Mouse (Mus musculus): ENCODE measurements around the gene Rnaseh2b. TPM values are rescaled to one million over a fixed set of nuclear protein-coding genes. Genes with fewer than 3 reads are reported as not detected.
A peak's percentile ranks its signal among the peaks of the same experiment; 100 is the strongest.

Rnaseh2b gene
- 10 to 100 TPM in 3 of 4 experiments, 1 to 10 TPM in 1; 9.2 to 16.8 (median 12.6) TPM for total RNA-seq (2022)

GRCm38 (mm10) chr14:62292488-62293339 is at the start of gene Rnaseh2b, which contains the start of gene Dleu7:
TSS of gene Rnaseh2b (plus strand) at chr14:62292589.
TSS of gene Dleu7 (minus strand) at chr14:62293047.
- DNase-seq (ENCODE audit: low spot score in 2 of 2) = peak in 1 of 2 experiments; percentile 7

- no peak for DNase-seq (ENCODE audit: low spot score in 2 of 2)
Observed at GRCm38 (mm10) chr14:62243530-62243929, 48.9 kb upstream of the Rnaseh2b start.

- DNase-seq (ENCODE audit: low spot score in 2 of 2) = no peak
Observed at GRCm38 (mm10) chr14:62245557-62245956, 46.8 kb upstream of the Rnaseh2b start.

- DNase-seq (ENCODE audit: low spot score in 2 of 2) = no peak
Observed at GRCm38 (mm10) chr14:62248345-62248744, 44.0 kb upstream of the Rnaseh2b start.

- no peak for DNase-seq (ENCODE audit: low spot score in 2 of 2)
Observed at GRCm38 (mm10) chr14:62248796-62249195, 43.6 kb upstream of the Rnaseh2b start.

GRCm38 (mm10) chr14:62249251-62249650 is 43.1 kb upstream of the Rnaseh2b start:
- no peak for DNase-seq (ENCODE audit: low spot score in 2 of 2)

GRCm38 (mm10) chr14:62250046-62250445 is 42.3 kb upstream of the Rnaseh2b start:
- DNase-seq (ENCODE audit: low spot score in 2 of 2) = no peak

GRCm38 (mm10) chr14:62251999-62252398 is 40.4 kb upstream of the Rnaseh2b start:
- peak; percentile 35 to 52 for DNase-seq (ENCODE audit: low spot score in 2 of 2)

- DNase-seq (ENCODE audit: low spot score in 2 of 2) = no peak
Observed at GRCm38 (mm10) chr14:62254371-62254770, 38.0 kb upstream of the Rnaseh2b start.

GRCm38 (mm10) chr14:62256066-62256465 is 36.3 kb upstream of the Rnaseh2b start:
- DNase-seq (ENCODE audit: low spot score in 2 of 2) = no peak

- no peak for DNase-seq (ENCODE audit: low spot score in 2 of 2)
Observed at GRCm38 (mm10) chr14:62258125-62258524, 34.3 kb upstream of the Rnaseh2b start.

GRCm38 (mm10) chr14:62258978-62259536 is 33.3 kb upstream of the Rnaseh2b start:
- DNase-seq (ENCODE audit: low spot score in 2 of 2) = no peak

GRCm38 (mm10) chr14:62270698-62271396 is 21.5 kb upstream of the Rnaseh2b start:
- no peak for DNase-seq (ENCODE audit: low spot score in 2 of 2)

- DNase-seq (ENCODE audit: low spot score in 2 of 2) = no peak
Observed at GRCm38 (mm10) chr14:62273604-62274003, 18.8 kb upstream of the Rnaseh2b start.

- no peak for DNase-seq (ENCODE audit: low spot score in 2 of 2)
Observed at GRCm38 (mm10) chr14:62282974-62283373, 9.4 kb upstream of the Rnaseh2b start.

- DNase-seq (ENCODE audit: low spot score in 2 of 2) = no peak
Observed at GRCm38 (mm10) chr14:62288731-62289130, 3.7 kb upstream of the Rnaseh2b start.

GRCm38 (mm10) chr14:62291406-62291987 is 892 bp upstream of the Rnaseh2b start:
- no peak for DNase-seq (ENCODE audit: low spot score in 2 of 2)

- no peak for DNase-seq (ENCODE audit: low spot score in 2 of 2)
Observed at GRCm38 (mm10) chr14:62292166-62292487, 262 bp upstream of the Rnaseh2b start.

- DNase-seq (ENCODE audit: low spot score in 2 of 2) = no peak
Observed at GRCm38 (mm10) chr14:62298808-62299207, 6.4 kb downstream of the Rnaseh2b start.

- no peak for DNase-seq (ENCODE audit: low spot score in 2 of 2)
Observed at GRCm38 (mm10) chr14:62300031-62300430, 7.6 kb downstream of the Rnaseh2b start.

GRCm38 (mm10) chr14:62307555-62307954 is 15.2 kb downstream of the Rnaseh2b start:
- DNase-seq (ENCODE audit: low spot score in 2 of 2) = no peak

GRCm38 (mm10) chr14:62309026-62309425 is 16.6 kb downstream of the Rnaseh2b start:
- no peak for DNase-seq (ENCODE audit: low spot score in 2 of 2)

Measured in layer of hippocampus, adult 8-10 months (tissue).